Mouse (Mus musculus) C2C12 (cell line): Measurements from ENCODE around the gene Elf1.

Experiments used
- CEBPB ChIP-seq: IDR thresholded peaks from one replicate; pipeline ENCODE4 v1.6.1; 2011; ENCODE audit warnings: low read depth, mild to moderate bottlenecking, control low read depth, moderate library complexity
- CTCF ChIP-seq: IDR thresholded peaks from one replicate; pipeline ENCODE4 v1.5.1; 2011; ENCODE audit not compliant: control insufficient read depth, insufficient read depth, insufficient read length
- FOSL1 ChIP-seq: IDR thresholded peaks from one replicate; pipeline ENCODE4 v1.8.0; 2011; ENCODE audit warnings: mild to moderate bottlenecking, low read length; ENCODE audit not compliant: poor library complexity, insufficient read depth, severe bottlenecking
- MAX ChIP-seq: IDR thresholded peaks from one replicate; pipeline ENCODE4 v1.6.1; 2011; ENCODE audit warnings: mild to moderate bottlenecking, control low read depth
- MYOG ChIP-seq: IDR thresholded peaks from one replicate; pipeline ENCODE4 v1.6.1; 2011; ENCODE audit not compliant: control insufficient read depth, insufficient read length; ENCODE audit errors: extremely low read depth
- USF1 ChIP-seq: IDR thresholded peaks from one replicate; pipeline ENCODE4 v1.6.1; 2011; ENCODE audit warnings: low read depth, mild to moderate bottlenecking, control low read depth, moderate library complexity

DNA sequence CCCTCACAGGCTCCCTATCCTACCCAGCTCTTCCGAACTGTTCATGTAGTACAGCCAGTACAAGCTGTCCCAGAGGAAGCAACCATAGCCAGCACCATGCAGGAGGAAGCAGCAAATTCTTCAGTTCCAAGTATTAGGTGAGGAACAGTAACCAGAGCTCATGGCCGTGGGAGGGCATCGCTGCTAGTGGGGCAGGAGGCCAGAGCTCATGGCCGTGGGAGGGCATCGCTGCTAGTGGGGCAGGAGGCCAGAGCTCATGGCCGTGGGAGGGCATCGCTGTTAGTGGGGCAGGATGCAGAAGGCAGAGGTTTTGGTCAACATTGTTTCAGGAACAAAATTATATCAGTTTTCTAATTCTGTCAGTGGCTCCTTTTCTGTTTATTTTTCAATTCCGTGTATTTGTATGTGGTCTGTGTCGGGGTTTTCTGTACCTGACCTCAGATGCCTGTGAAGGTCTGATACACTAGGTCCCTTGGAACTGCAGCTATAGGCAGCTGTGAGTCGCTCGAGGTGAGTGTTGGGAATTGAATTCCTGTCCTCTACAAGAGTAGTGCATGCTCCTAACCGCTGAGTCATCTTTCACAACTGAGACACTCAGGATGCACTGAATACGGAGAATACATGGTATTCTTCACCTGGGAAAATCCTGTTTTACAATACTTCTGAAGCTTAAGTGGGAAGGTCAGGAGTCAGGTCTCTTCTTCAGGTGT, 92.6 kb downstream of the Elf1 start:
- TF ChIP-seq CTCF (no peak), MAX (no peak), CEBPB (no peak), USF1 (no peak), FOSL1 (no peak), MYOG (no peak)
